Comparison of ENCODE assay signal across 8 mouse cellular contexts in genomic region chr16:5244411-5244810, GRCm38 (mm10). TPM values are rescaled to one million over a fixed set of nuclear protein-coding genes. Genes with fewer than 3 reads are reported as not detected.
DNase-seq lines count a peak whose midpoint lies in the region; ATAC-seq lines count a peak whose summit lies in the region.

No protein-coding gene starts in this region.

- H3K4me1 ChIP-seq in intestine, embryonic 14.5 days (replicated peaks; ENCODE audit: control insufficient read depth, insufficient read depth, low read length), result no peaks in the 10 kb centered on the region
- no peaks in the 10 kb centered on the region for H3K4me1 ChIP-seq in limb, embryonic 15.5 days

- peaks cover 80% of the 10 kb centered on the region for H3K36me3 ChIP-seq in intestine, embryonic 14.5 days (ENCODE audit: control insufficient read depth, insufficient read depth, low read length)
- peaks cover 93% of the 10 kb centered on the region for H3K36me3 ChIP-seq in limb, embryonic 15.5 days

- 40% methylated on average over 7 of the region's 7 CpGs for WGBS in intestine, embryonic 14.5 days
- 34% methylated on average over 7 of the region's 7 CpGs for WGBS in limb, embryonic 15.5 days

- H3K4me3 ChIP-seq in intestine, embryonic 14.5 days (ENCODE audit: low read depth, low read length), result no peak overlapping the region
- no peak overlapping the region for H3K4me3 ChIP-seq in limb, embryonic 15.5 days

- H3K9ac ChIP-seq in intestine, embryonic 14.5 days (ENCODE audit: low read length), result no peak overlapping the region
- H3K9ac ChIP-seq in limb, embryonic 15.5 days, result no peak overlapping the region

- H3K9me3 ChIP-seq in intestine, embryonic 14.5 days (ENCODE audit: control insufficient read depth, low read length), result no peaks in the 10 kb centered on the region
- no peaks in the 10 kb centered on the region for H3K9me3 ChIP-seq in limb, embryonic 15.5 days

- H3K4me2 ChIP-seq in intestine, embryonic 14.5 days (ENCODE audit: low read length), result no peak overlapping the region
- H3K4me2 ChIP-seq in limb, embryonic 15.5 days, result no peak overlapping the region

- no peak overlapping the region for H3K27ac ChIP-seq in intestine, embryonic 14.5 days (ENCODE audit: low read depth)
- no peak overlapping the region for H3K27ac ChIP-seq in limb, embryonic 15.5 days

- peak; percentile 48; the same call in 1 of the 2 replicates for ATAC-seq in intestine, embryonic 14.5 days (replicated peaks; ENCODE audit: low FRiP score, low TSS enrichment, low read depth)
- 0 out of 2 replicates have a peak, but pooled peaks have one; percentile 36 for ATAC-seq in limb, embryonic 15.5 days (ENCODE audit: insufficient number of reproducible peaks, low FRiP score, low TSS enrichment, low read depth)

- peak; percentile 46 for DNase-seq in right cerebral cortex, adult 18-20 months
- DNase-seq in right cerebral cortex, postnatal 36 days (ENCODE audit: low spot score in 2 of 2), result no peak
- peak; percentile 58 to 59 for DNase-seq in cerebellum, adult 18-20 months
- DNase-seq in gastrocnemius, adult 18-20 months (ENCODE audit: low spot score), result peak; percentile 65
- peak; percentile 68 for DNase-seq in intestine, embryonic 14.5 days (ENCODE audit: low spot score)
- peak; percentile 70 for DNase-seq in naive thymus-derived CD4-positive, alpha-beta T cell, adult 2 months (ENCODE audit: low read depth)
- DNase-seq in testis, postnatal 10 days (ENCODE audit: low spot score), result peak; percentile 84

- no peaks in the 10 kb centered on the region for H3K27me3 ChIP-seq in intestine, embryonic 14.5 days (replicated peaks; ENCODE audit: control insufficient read depth, insufficient read depth, low read length)
- no peaks in the 10 kb centered on the region for H3K27me3 ChIP-seq in limb, embryonic 15.5 days

RNA-seq across cellular contexts. Expression of gene Alg1, which starts 11.0 kb away (rescaled TPM):
- total RNA-seq in gastrocnemius, adult 18-20 months (2021), result 10 to 100 TPM in 1 of 2 experiments, 1 to 10 TPM in 1; 8.8 to 10.7 TPM
- polyA plus RNA-seq in intestine, embryonic 14.5 days (2014; fragmentation: Nextera tagmentation; extraction: Ambion mirVana), result 28.7 and 32.1 TPM in 2 replicates
- polyA plus RNA-seq in limb, embryonic 15.5 days (2015; fragmentation: Nextera tagmentation; extraction: Ambion mirVana), result 34.4 and 39.3 TPM in 2 replicates

RNA-seq across cellular contexts. Expression of gene Eef2kmt, which starts 11.4 kb away (rescaled TPM):
- 1 to 10 TPM; 6.5 to 6.9 TPM for total RNA-seq in gastrocnemius, adult 18-20 months (2021)
- polyA plus RNA-seq in intestine, embryonic 14.5 days (2014; fragmentation: Nextera tagmentation; extraction: Ambion mirVana), result 42.1 and 42.8 TPM in 2 replicates
- 25.1 and 29.2 TPM in 2 replicates for polyA plus RNA-seq in limb, embryonic 15.5 days (2015; fragmentation: Nextera tagmentation; extraction: Ambion mirVana)

RNA-seq across cellular contexts. Expression of gene AU021092, which starts 22.3 kb away (rescaled TPM):
- total RNA-seq in gastrocnemius, adult 18-20 months (2021), result 1 to 10 TPM; 2.6 to 3.8 TPM
- polyA plus RNA-seq in intestine, embryonic 14.5 days (2014; fragmentation: Nextera tagmentation; extraction: Ambion mirVana), result 3.4 and 3.7 TPM in 2 replicates
- 3.6 and 3.8 TPM in 2 replicates for polyA plus RNA-seq in limb, embryonic 15.5 days (2015; fragmentation: Nextera tagmentation; extraction: Ambion mirVana)

RNA-seq across cellular contexts. Expression of gene Nagpa, which starts 40.6 kb away (rescaled TPM):
- total RNA-seq in gastrocnemius, adult 18-20 months (2021), result 1 to 10 TPM; 6.9 TPM
- polyA plus RNA-seq in intestine, embryonic 14.5 days (2014; fragmentation: Nextera tagmentation; extraction: Ambion mirVana), result 18.5 and 20.0 TPM in 2 replicates
- polyA plus RNA-seq in limb, embryonic 15.5 days (2015; fragmentation: Nextera tagmentation; extraction: Ambion mirVana), result 21.3 and 21.9 TPM in 2 replicates

Comparison
In these comparisons a context has a peak if more than half of its experiments do, and no peak if none do; other contexts are left out.
1. DNase-seq: peak in right cerebral cortex, adult 18-20 months (single experiment), cerebellum, adult 18-20 months (2 of 2), gastrocnemius, adult 18-20 months (single experiment), intestine, embryonic 14.5 days (single experiment), naive thymus-derived CD4-positive, alpha-beta T cell, adult 2 months (single experiment) and testis, postnatal 10 days (single experiment); none in right cerebral cortex, postnatal 36 days (0 of 2).